Comparison of ENCODE assay signal across 22 mouse cellular contexts in genomic region chr10:87792346-87792745, GRCm38 (mm10).
"Had no signal": no experiment of that assay in that cellular context is flagged by ENCODE, and none has a peak within 500 bp of the region (broad histone marks: within the 10 kb centered on the region; RNA-seq: fewer than 3 reads in every experiment).

No protein-coding gene starts in this region.

- H3K36me3 ChIP-seq: intestine, embryonic 15.5 days; kidney, embryonic 15.5 days; midbrain, embryonic 10.5 days had no signal

- H3K9ac ChIP-seq: intestine, embryonic 15.5 days; kidney, embryonic 15.5 days; liver, embryonic 14.5 days; liver, postnatal 0 days; lung, embryonic 14.5 days had no signal

- DNase-seq: kidney, adult 11 months; kidney, adult 8-10 months; kidney, postnatal 10 days; kidney, postnatal 4 days; layer of hippocampus, adult 9-11 months; layer of hippocampus, postnatal 36 days; liver, postnatal 0 days; lung, embryonic 14.5 days; midbrain, embryonic 14.5 days; right cerebral cortex, postnatal 25 days; spleen, adult 18-20 months; thymus, adult 18-20 months; thymus, postnatal 36 days had no signal

- H3K27ac ChIP-seq: intestine, embryonic 15.5 days; kidney, embryonic 15.5 days; layer of hippocampus, adult 2 months; left cerebral cortex, adult 2 months; liver, embryonic 14.5 days; macrophage; midbrain, embryonic 10.5 days had no signal

- H3K27me3 ChIP-seq: intestine, embryonic 15.5 days; kidney, embryonic 15.5 days; megakaryocyte, embryonic 14.5 days had no signal

- ATAC-seq: intestine, embryonic 15.5 days; liver, postnatal 0 days; lung, postnatal 0 days had no signal

- H3K4me3 ChIP-seq: intestine, embryonic 15.5 days; kidney, embryonic 15.5 days; layer of hippocampus, adult 2 months; left cerebral cortex, adult 2 months; megakaryocyte, embryonic 14.5 days; midbrain, embryonic 10.5 days had no signal

- H3K9me3 ChIP-seq: intestine, embryonic 15.5 days; kidney, embryonic 15.5 days; megakaryocyte, embryonic 14.5 days; midbrain, embryonic 10.5 days had no signal

- H3K4me1 ChIP-seq: intestine, embryonic 15.5 days; kidney, embryonic 15.5 days; megakaryocyte, embryonic 14.5 days; midbrain, embryonic 10.5 days had no signal

- H3K4me2 ChIP-seq: intestine, embryonic 15.5 days; kidney, embryonic 15.5 days; lung, embryonic 14.5 days had no signal
